Mouse (Mus musculus) embryonic fibroblast, embryonic 13.5 days (primary cell): ENCODE data around the gene Csf1.
"Not testable (repeated sequence)": the region's sequence is repeated elsewhere in the genome, so short reads cannot be mapped to it uniquely, and the experiment has no call there.

Experiments used
- CTCF ChIP-seq: IDR thresholded peaks from 2 replicates; pipeline ENCODE4 v1.5.1; 2011; ENCODE audit warnings: mild to moderate bottlenecking, control low read depth, low read length, moderate library complexity, borderline replicate concordance; ENCODE audit not compliant: insufficient read depth
- POLR2A ChIP-seq: IDR thresholded peaks from 2 replicates; pipeline ENCODE4 v1.6.1; 2011; ENCODE audit warnings: low read depth, mild to moderate bottlenecking, control low read depth, low read length, moderate library complexity

DNA sequence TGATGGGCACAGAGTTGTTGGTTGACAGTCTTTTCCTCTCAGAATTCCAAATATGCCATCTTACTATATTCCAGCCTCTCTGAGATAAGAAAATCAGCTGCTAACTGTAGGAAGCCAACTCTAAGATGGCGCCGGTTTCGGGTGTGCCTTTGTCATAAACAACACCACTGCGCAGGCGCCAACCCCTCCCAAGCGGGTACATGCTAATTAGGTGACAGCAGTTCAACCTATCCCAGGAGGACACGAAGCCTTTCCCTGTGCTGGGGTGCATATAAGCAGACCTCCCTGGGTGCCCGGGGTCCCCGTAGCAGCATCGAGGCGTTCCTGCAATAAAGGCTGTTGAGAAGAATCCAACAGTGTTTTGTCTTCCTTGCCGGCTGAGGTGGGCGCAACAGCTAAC, 24.6 kb downstream of the Csf1 start:
- not testable (repeated sequence) for TF ChIP-seq POLR2A, CTCF
